Mouse (Mus musculus) hindbrain, embryonic 13.5 days (tissue): ENCODE results near the gene Rps12-ps3. TPM values are rescaled to one million over a fixed set of nuclear protein-coding genes. Genes with fewer than 3 reads are reported as not detected.

ENCODE experiments used
- polyA plus RNA-seq: library from polyadenylated mRNA; unstranded; fragments of >200 nt; fragmentation: Nextera tagmentation; extraction: Ambion mirVana; gene quantifications from 2 replicates; pipeline ENCODE4 v1.2.1, GENCODE M21; 2015

The Rps12-ps3 gene
- polyA plus RNA-seq, 1 experiment from 2014 or later = 8.9 TPM

Other genes starting within 250 kb of the Rps12-ps3 start
- gene Shtn1, start 246.2 kb upstream of the Rps12-ps3 start, polyA plus RNA-seq = 29.6 and 29.8 TPM in 2 replicates
- not detected in 2 replicates for gene Vax1, start 152.2 kb upstream of the Rps12-ps3 start, polyA plus RNA-seq
- not detected in 2 replicates for gene Kcnk18, start 103.1 kb upstream of the Rps12-ps3 start, polyA plus RNA-seq
- 15.1 and 16.3 TPM in 2 replicates for gene Slc18a2, start 61.4 kb upstream of the Rps12-ps3 start, polyA plus RNA-seq
- gene Pdzd8, start 23.5 kb downstream of the Rps12-ps3 start, polyA plus RNA-seq = 9.1 and 10.4 TPM in 2 replicates
- 0.74 and 1.1 TPM in 2 replicates for gene Emx2, start 136.1 kb downstream of the Rps12-ps3 start, polyA plus RNA-seq